Mouse (Mus musculus): Measurements from ENCODE around the gene Gm45140. TPM values are rescaled to one million over a fixed set of nuclear protein-coding genes. Genes with fewer than 3 reads are reported as not detected.
A peak's percentile ranks its signal among the peaks of the same experiment; 100 is the strongest.

Gm45140 gene
- polyA plus RNA-seq, 1 experiment from 2014 or later, result 4.6 TPM

DNA sequence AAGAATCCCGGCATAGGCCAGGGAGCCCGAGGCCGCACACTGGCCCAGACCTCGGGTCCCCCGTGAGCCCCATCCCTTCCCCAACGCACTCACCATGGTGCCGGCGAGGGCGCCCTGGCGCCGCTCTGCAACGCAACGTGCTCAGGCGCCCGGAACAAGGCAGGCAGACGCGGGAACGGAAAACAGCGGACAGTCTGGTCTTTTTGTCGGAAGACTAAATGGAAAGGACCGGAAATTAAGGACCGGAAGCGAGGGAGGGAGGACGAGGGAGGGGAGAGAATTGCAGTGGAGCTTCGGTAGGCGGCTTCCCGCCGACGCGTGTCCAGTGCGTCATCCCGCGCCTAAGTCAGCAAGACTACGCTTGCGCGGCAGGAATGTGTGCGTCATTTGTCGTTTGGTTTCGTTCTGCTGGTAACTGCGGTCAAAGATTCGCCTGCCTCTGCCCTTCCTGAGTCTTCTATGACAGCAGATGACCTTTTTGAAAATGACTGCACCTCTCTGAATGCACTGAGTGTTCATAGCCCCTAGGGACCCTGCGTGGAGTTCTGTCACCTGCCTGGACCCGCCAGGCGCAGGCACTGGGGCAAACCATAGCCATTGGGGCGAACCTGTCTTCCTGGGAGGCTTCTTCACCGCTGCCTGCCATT lies 3.1 kb upstream of the Gm45140 start, which contains the start of gene Isy1:
Gene Isy1 (minus strand): TSS at position 248 of the 647 bp plus-strand sequence.
- under 1% methylated on average over 46 of the region's 46 CpGs for WGBS
- ATAC-seq (ENCODE audit: low FRiP score, low TSS enrichment), result peak; percentile 97
- H3K4me3 ChIP-seq (replicated peaks; ENCODE audit: low read depth, low read length), result peak within 1 kb of the TSS; percentile 82
- H3K9ac ChIP-seq (replicated peaks; ENCODE audit: low read length), result peak within 1 kb of the TSS; percentile 81
- no peaks in the 10 kb centered on the region for H3K9me3 ChIP-seq (ENCODE audit: control insufficient read depth, low read length)
- peak within 1 kb of the TSS; percentile 93 for H3K27ac ChIP-seq (replicated peaks; ENCODE audit: low read depth, low read length)
- DNase-seq, result peak; percentile 98
- H3K36me3 ChIP-seq (ENCODE audit: control insufficient read depth, insufficient read depth, low read length), result peaks cover 47% of the 10 kb centered on the region
- H3K4me1 ChIP-seq (ENCODE audit: control insufficient read depth, insufficient read depth, low read length), result peaks cover 7% of the 10 kb centered on the region; the same call in 1 of the 2 replicates
- no peaks in the 10 kb centered on the region for H3K27me3 ChIP-seq (ENCODE audit: control insufficient read depth, insufficient read depth, low read length)
- peak within 1 kb of the TSS; percentile 75 for H3K4me2 ChIP-seq (ENCODE audit: low read length)

DNA sequence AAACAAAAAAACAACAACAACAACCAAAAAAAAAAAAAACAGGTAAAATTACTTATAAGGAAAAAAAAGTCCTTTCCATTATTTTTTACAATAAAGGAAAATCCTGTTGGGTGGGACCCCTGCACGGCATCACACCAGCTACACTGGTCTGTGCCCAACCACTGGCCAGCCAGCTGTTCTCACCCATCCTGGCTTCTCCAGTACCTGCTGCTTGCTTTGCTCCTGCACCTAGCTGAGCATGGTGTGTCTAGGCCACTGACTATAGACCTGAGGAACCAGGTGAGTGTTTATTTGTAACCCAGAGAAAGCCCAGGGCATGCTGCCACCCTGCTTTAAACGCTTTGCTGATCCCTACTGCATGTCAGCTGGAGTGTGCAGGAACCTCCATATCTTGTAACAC lies 15.2 kb downstream of the Gm45140 start:
- Histone ChIP-seq H3K9me3 (ENCODE audit: control insufficient read depth, low read length) (no peaks in the 10 kb centered on the region), H3K4me1 (ENCODE audit: control insufficient read depth, insufficient read depth, low read length) (no peaks in the 10 kb centered on the region), H3K4me3 (replicated peaks; ENCODE audit: low read depth, low read length) (no peak overlapping the region), H3K27me3 (ENCODE audit: control insufficient read depth, insufficient read depth, low read length) (no peaks in the 10 kb centered on the region), H3K9ac (replicated peaks; ENCODE audit: low read length) (no peak overlapping the region), H3K36me3 (ENCODE audit: control insufficient read depth, insufficient read depth, low read length) (peaks cover 95% of the 10 kb centered on the region), H3K27ac (replicated peaks; ENCODE audit: low read depth, low read length) (no peak overlapping the region), H3K4me2 (ENCODE audit: low read length) (no peak overlapping the region)
- no peak for ATAC-seq (ENCODE audit: low FRiP score, low TSS enrichment)
- no peak for DNase-seq
- WGBS, result 93% methylated on average over 2 of the region's 2 CpGs

DNA sequence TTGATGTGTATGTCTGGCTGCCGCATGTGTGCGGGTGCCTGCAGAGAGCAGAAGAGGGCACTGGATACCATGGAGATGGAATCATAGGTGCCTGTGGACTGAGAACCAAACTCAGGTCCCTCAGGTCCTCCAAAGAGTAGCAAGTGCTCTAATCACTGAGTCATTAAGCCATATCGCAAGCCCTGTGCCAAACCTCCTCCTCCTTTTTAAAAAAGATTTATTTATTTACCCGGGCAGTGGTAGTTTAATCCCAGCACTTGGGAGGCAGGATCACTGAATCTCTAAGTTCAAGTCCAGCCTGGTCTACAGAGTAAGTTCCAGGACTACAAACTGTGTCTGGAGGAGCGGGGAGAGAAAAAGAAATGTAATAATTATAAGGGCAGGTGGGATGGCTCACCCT lies 21.1 kb downstream of the Gm45140 start:
- WGBS, result 91% methylated on average over 5 of the region's 5 CpGs
- no peak overlapping the region for H3K9ac ChIP-seq (replicated peaks; ENCODE audit: low read length)
- H3K27ac ChIP-seq (replicated peaks; ENCODE audit: low read depth, low read length), result no peak overlapping the region
- H3K36me3 ChIP-seq (ENCODE audit: control insufficient read depth, insufficient read depth, low read length), result peaks cover 52% of the 10 kb centered on the region
- no peaks in the 10 kb centered on the region for H3K9me3 ChIP-seq (ENCODE audit: control insufficient read depth, low read length)
- H3K4me3 ChIP-seq (replicated peaks; ENCODE audit: low read depth, low read length), result no peak overlapping the region
- H3K4me1 ChIP-seq (ENCODE audit: control insufficient read depth, insufficient read depth, low read length), result peaks cover 8% of the 10 kb centered on the region; the same call in 1 of the 2 replicates
- DNase-seq (no peak), ATAC-seq (ENCODE audit: low FRiP score, low TSS enrichment) (no peak)
- H3K4me2 ChIP-seq (ENCODE audit: low read length), result no peak overlapping the region
- no peaks in the 10 kb centered on the region for H3K27me3 ChIP-seq (ENCODE audit: control insufficient read depth, insufficient read depth, low read length)

DNA sequence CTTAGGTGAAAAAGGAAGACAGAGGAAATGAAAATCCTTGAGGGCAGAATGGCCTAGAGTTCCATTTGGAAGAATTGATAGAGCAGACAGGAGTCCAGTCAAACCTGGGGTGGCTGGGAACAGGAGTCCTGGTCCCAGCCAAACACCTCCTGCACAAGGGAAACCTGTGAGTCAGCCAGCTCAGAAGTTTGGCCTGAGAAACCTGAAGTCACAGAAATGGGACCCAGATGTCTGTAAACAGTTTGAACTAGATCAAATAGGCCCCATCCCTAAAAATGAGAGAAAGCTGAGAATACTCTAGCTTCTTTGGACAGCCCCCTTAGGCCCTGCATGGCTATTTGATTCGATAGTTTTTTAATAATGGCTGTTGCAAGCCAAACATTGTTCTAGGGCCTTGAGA lies 22.9 kb downstream of the Gm45140 start:
- Histone ChIP-seq H3K9me3 (ENCODE audit: control insufficient read depth, low read length) (no peaks in the 10 kb centered on the region), H3K36me3 (ENCODE audit: control insufficient read depth, insufficient read depth, low read length) (peaks cover 34% of the 10 kb centered on the region), H3K9ac (replicated peaks; ENCODE audit: low read length) (no peak overlapping the region), H3K4me1 (ENCODE audit: control insufficient read depth, insufficient read depth, low read length) (peaks cover 8% of the 10 kb centered on the region; the same call in 1 of the 2 replicates), H3K4me3 (replicated peaks; ENCODE audit: low read depth, low read length) (no peak overlapping the region), H3K27ac (replicated peaks; ENCODE audit: low read depth, low read length) (no peak overlapping the region), H3K27me3 (ENCODE audit: control insufficient read depth, insufficient read depth, low read length) (no peaks in the 10 kb centered on the region), H3K4me2 (ENCODE audit: low read length) (peak overlapping the region; percentile 93; the same call in 1 of the 2 replicates)
- 76% methylated on average over 1 of the region's 1 CpGs for WGBS
- DNase-seq (no peak), ATAC-seq (ENCODE audit: low FRiP score, low TSS enrichment) (no peak)

DNA sequence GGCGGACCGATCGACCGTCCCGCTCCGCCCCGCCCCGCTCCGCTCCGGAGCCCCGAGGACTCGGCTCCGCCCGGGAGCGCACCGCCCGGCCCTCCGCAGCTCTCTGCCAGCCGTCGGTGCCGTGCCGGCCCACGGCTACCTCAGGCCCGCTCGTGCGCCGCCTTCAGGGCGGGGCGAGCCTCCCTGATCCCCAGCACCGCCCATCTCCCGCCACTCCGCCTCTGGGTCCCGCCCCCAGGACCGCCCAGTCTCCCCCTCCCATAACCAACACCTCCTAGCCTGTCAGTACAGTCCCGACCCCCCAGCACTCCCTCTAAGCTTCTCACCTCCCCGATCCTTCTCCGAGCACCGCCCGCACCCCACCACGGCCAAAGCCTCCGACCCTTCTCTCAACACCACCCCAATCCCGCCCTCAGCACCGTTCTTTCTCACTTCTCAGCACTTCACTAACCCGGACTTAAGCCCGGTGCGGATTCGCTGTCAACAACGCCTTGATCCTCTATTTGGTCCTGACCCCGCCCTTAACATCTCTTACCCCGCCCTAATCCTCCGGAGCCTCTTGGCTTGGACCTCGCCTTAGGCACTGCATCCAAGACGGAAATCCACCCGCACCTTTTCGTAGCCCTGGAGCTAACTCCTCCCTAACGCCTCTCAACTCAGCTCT lies 23.8 kb downstream of the Gm45140 start, which contains the start of gene Rab43:
Gene Rab43 (minus strand): TSS at position 490 of the 664 bp plus-strand sequence.
- WGBS, result under 1% methylated on average over 56 of the region's 56 CpGs
- DNase-seq, result peak; percentile 92
- peak; percentile 97 for ATAC-seq (ENCODE audit: low FRiP score, low TSS enrichment)
- H3K27ac ChIP-seq (replicated peaks; ENCODE audit: low read depth, low read length), result peak within 1 kb of the TSS; percentile 60
- H3K36me3 ChIP-seq (ENCODE audit: control insufficient read depth, insufficient read depth, low read length), result peaks cover 25% of the 10 kb centered on the region
- no peaks in the 10 kb centered on the region for H3K27me3 ChIP-seq (ENCODE audit: control insufficient read depth, insufficient read depth, low read length)
- H3K4me3 ChIP-seq (replicated peaks; ENCODE audit: low read depth, low read length), result peak within 1 kb of the TSS; percentile 66
- H3K9ac ChIP-seq (replicated peaks; ENCODE audit: low read length), result peak within 1 kb of the TSS; percentile 73
- no peaks in the 10 kb centered on the region for H3K9me3 ChIP-seq (ENCODE audit: control insufficient read depth, low read length)
- peaks cover 8% of the 10 kb centered on the region; the same call in 1 of the 2 replicates for H3K4me1 ChIP-seq (ENCODE audit: control insufficient read depth, insufficient read depth, low read length)
- H3K4me2 ChIP-seq (ENCODE audit: low read length), result peak within 1 kb of the TSS; percentile 93

DNA sequence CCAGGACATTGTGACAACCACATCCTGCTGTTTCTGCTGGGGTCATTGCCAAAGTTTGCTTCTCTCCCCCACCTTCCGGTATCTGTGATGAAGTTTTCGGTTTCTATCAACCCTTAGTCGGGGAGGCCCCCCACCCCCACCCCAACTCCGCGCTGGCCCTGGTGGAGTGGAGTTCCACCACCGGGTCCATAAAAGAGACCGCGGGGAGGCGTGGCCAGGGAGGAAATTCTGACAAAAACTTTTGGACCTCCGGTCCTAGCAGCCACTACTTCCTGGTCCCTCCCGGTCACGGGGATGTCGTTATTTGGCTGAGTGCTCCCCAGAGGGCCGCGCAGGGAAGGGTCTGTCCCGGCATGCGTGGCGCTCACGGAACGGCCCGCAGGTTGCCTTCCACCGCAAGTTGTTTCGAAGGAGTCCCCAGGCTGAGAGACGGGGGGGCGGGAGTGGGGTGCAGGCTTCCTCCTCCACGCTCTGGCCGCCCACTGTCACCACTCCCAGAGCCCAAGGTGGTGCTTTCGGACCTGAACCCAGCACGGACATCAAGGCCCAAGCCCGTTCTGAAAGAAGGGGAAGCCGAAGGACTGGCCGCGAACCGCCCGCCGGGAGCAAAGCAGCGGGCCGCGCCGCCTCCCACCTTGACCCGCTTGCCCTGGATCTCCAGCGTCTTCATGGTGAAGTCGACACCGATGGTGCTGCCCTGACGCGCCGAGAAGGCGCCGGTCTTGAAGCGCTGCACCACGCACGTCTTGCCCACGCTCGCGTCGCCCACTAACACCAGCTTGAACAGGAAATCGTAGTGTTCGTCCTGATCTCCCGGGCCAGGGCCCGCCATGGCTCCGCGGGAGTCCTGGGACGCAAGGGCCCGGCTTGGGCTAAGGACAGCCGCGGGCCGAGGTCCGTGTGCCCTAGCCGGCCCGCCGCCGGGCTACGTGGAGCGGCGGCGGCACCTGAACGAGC lies 24.6 kb downstream of the Gm45140 start:
- peak; percentile 68 for DNase-seq
- peaks cover 8% of the 10 kb centered on the region; the same call in 1 of the 2 replicates for H3K4me1 ChIP-seq (ENCODE audit: control insufficient read depth, insufficient read depth, low read length)
- peaks cover 20% of the 10 kb centered on the region for H3K36me3 ChIP-seq (ENCODE audit: control insufficient read depth, insufficient read depth, low read length)
- ATAC-seq (ENCODE audit: low FRiP score, low TSS enrichment), result peak; percentile 24
- no peaks in the 10 kb centered on the region for H3K9me3 ChIP-seq (ENCODE audit: control insufficient read depth, low read length)
- H3K27ac ChIP-seq (replicated peaks; ENCODE audit: low read depth, low read length), result peak overlapping the region; percentile 60
- under 1% methylated on average over 77 of the region's 77 CpGs for WGBS
- H3K4me2 ChIP-seq (ENCODE audit: low read length), result peak overlapping the region; percentile 93
- H3K27me3 ChIP-seq (ENCODE audit: control insufficient read depth, insufficient read depth, low read length), result no peaks in the 10 kb centered on the region
- peak overlapping the region; percentile 73 for H3K9ac ChIP-seq (replicated peaks; ENCODE audit: low read length)
- H3K4me3 ChIP-seq (replicated peaks; ENCODE audit: low read depth, low read length), result peak overlapping the region; percentile 66

DNA sequence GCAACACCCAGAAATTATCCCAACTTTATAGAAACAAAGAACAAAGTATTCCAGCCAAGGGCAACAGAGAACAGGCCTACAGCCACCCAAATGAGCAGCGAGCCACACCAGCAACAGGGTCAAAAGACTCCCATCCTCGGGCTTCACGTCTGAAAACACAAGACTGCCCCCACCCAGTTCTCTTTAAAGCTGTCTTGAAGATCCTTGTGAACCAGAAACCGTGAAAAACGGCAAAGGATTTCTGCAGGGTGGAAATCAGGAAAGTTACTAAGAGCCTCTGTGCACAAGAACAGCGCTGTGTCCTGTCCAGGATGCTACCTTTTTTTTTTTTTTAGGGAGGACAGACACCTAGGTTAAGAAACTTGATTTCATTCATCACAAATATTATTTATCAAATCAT lies 25.3 kb downstream of the Gm45140 start:
- DNase-seq (no peak), ATAC-seq (ENCODE audit: low FRiP score, low TSS enrichment) (no peak)
- Histone ChIP-seq H3K27ac (replicated peaks; ENCODE audit: low read depth, low read length) (no peak overlapping the region), H3K27me3 (ENCODE audit: control insufficient read depth, insufficient read depth, low read length) (no peaks in the 10 kb centered on the region), H3K4me1 (ENCODE audit: control insufficient read depth, insufficient read depth, low read length) (peaks cover 8% of the 10 kb centered on the region; the same call in 1 of the 2 replicates), H3K4me2 (ENCODE audit: low read length) (peak overlapping the region; percentile 93), H3K4me3 (replicated peaks; ENCODE audit: low read depth, low read length) (peak overlapping the region; percentile 66), H3K9me3 (ENCODE audit: control insufficient read depth, low read length) (no peaks in the 10 kb centered on the region), H3K9ac (replicated peaks; ENCODE audit: low read length) (no peak overlapping the region), H3K36me3 (ENCODE audit: control insufficient read depth, insufficient read depth, low read length) (peaks cover 15% of the 10 kb centered on the region)
- 32% methylated on average over 6 of the region's 6 CpGs for WGBS

DNA sequence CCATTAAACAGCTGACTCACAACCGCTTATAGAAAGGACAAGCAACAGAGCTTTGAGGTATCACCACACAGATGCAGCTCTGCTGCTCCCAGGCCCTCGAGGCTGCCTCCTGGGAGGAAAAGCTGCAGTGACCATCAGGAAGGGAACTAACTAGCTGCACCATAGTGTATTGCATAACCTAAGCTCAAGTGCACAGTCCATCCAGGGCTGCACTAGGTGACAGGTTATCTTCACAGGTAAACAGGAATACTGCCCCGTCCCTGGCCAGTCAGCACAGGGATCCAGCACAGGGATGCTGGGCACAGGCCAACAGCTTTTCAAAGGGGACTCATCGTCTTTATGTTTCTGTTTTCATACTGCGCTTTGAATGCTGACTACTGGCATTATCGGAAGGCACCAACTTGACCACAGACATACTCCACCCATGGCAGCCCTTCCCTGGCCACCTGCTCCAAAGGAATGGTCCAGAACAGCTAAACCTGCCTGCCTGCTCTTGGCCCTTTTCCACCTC lies 25.9 kb downstream of the Gm45140 start:
- 95% methylated on average over 6 of the region's 6 CpGs for WGBS
- Histone ChIP-seq H3K4me3 (replicated peaks; ENCODE audit: low read depth, low read length) (no peak overlapping the region), H3K27ac (replicated peaks; ENCODE audit: low read depth, low read length) (no peak overlapping the region), H3K36me3 (ENCODE audit: control insufficient read depth, insufficient read depth, low read length) (peaks cover 11% of the 10 kb centered on the region), H3K4me2 (ENCODE audit: low read length) (no peak overlapping the region), H3K9ac (replicated peaks; ENCODE audit: low read length) (no peak overlapping the region), H3K27me3 (ENCODE audit: control insufficient read depth, insufficient read depth, low read length) (no peaks in the 10 kb centered on the region), H3K9me3 (ENCODE audit: control insufficient read depth, low read length) (no peaks in the 10 kb centered on the region), H3K4me1 (ENCODE audit: control insufficient read depth, insufficient read depth, low read length) (peaks cover 8% of the 10 kb centered on the region; the same call in 1 of the 2 replicates)
- ATAC-seq (ENCODE audit: low FRiP score, low TSS enrichment) (no peak), DNase-seq (no peak)
